Mouse (Mus musculus) heart, adult 8-10 months (tissue): ENCODE measurements around the gene Nab1. TPM values are rescaled to one million over a fixed set of nuclear protein-coding genes. Genes with fewer than 3 reads are reported as not detected.

Experiments
- DNase-seq: peaks from one replicate; pipeline ENCODE4 v3.0.0; 2022; ENCODE audit warnings: low spot score
- total RNA-seq, 4 experiments: library from RNA; stranded (reverse); gene quantifications; 2 replicates each; pipeline ENCODE4 v1.2.4; 2022

The Nab1 gene
- total RNA-seq, 4 experiments from 2014 or later, result 19.4 to 24.7 (median 23.0) TPM

GRCm38 (mm10) chr1:52470811-52471489 lies 29.5 kb downstream of the Nab1 start:
- no peak for DNase-seq

GRCm38 (mm10) chr1:52470326-52470725 lies 30.2 kb downstream of the Nab1 start:
- no peak for DNase-seq

- DNase-seq, result no peak
Observed at GRCm38 (mm10) chr1:52466518-52467120, 33.9 kb downstream of the Nab1 start.

GRCm38 (mm10) chr1:52465830-52466229 lies 34.6 kb downstream of the Nab1 start:
- no peak for DNase-seq

GRCm38 (mm10) chr1:52465264-52465663 lies 35.2 kb downstream of the Nab1 start:
- DNase-seq, result no peak

GRCm38 (mm10) chr1:52463305-52463704 lies 37.2 kb downstream of the Nab1 start:
- no peak for DNase-seq

GRCm38 (mm10) chr1:52456571-52456970 lies 43.9 kb downstream of the Nab1 start:
- DNase-seq, result no peak

GRCm38 (mm10) chr1:52454509-52455001 lies 45.9 kb downstream of the Nab1 start:
- DNase-seq, result peak; percentile 37

- no peak for DNase-seq
Observed at GRCm38 (mm10) chr1:52451360-52451759, 49.1 kb downstream of the Nab1 start.

GRCm38 (mm10) chr1:52435856-52436255 lies 64.6 kb downstream of the Nab1 start:
- no peak for DNase-seq

GRCm38 (mm10) chr1:52434085-52434484 lies 66.4 kb downstream of the Nab1 start:
- no peak for DNase-seq

GRCm38 (mm10) chr1:52431806-52432205 lies 68.7 kb downstream of the Nab1 start:
- DNase-seq, result no peak

- no peak for DNase-seq
Observed at GRCm38 (mm10) chr1:52430606-52431005, 69.9 kb downstream of the Nab1 start.

GRCm38 (mm10) chr1:52430116-52430515 lies 70.4 kb downstream of the Nab1 start:
- no peak for DNase-seq

- DNase-seq, result no peak
Observed at GRCm38 (mm10) chr1:52427841-52428464, 72.5 kb downstream of the Nab1 start.

- peak; percentile 38 for DNase-seq
Observed at GRCm38 (mm10) chr1:52423846-52424245, 76.6 kb downstream of the Nab1 start.

- no peak for DNase-seq
Observed at GRCm38 (mm10) chr1:52423057-52423456, 77.4 kb downstream of the Nab1 start.

GRCm38 (mm10) chr1:52422137-52422536 lies 78.3 kb downstream of the Nab1 start:
- DNase-seq, result peak; percentile 63

GRCm38 (mm10) chr1:52421623-52422022 lies 78.9 kb downstream of the Nab1 start:
- no peak for DNase-seq

- no peak for DNase-seq
Observed at GRCm38 (mm10) chr1:52419088-52419819, 81.2 kb downstream of the Nab1 start.
